Mouse (Mus musculus): Measurements from ENCODE around the gene Capn7. TPM values are rescaled to one million over a fixed set of nuclear protein-coding genes. Genes with fewer than 3 reads are reported as not detected.
A peak's percentile ranks its signal among the peaks of the same experiment; 100 is the strongest.

Capn7 gene
- total RNA-seq (2021), result 10 to 100 TPM; 39.4 to 42.1 TPM

DNA sequence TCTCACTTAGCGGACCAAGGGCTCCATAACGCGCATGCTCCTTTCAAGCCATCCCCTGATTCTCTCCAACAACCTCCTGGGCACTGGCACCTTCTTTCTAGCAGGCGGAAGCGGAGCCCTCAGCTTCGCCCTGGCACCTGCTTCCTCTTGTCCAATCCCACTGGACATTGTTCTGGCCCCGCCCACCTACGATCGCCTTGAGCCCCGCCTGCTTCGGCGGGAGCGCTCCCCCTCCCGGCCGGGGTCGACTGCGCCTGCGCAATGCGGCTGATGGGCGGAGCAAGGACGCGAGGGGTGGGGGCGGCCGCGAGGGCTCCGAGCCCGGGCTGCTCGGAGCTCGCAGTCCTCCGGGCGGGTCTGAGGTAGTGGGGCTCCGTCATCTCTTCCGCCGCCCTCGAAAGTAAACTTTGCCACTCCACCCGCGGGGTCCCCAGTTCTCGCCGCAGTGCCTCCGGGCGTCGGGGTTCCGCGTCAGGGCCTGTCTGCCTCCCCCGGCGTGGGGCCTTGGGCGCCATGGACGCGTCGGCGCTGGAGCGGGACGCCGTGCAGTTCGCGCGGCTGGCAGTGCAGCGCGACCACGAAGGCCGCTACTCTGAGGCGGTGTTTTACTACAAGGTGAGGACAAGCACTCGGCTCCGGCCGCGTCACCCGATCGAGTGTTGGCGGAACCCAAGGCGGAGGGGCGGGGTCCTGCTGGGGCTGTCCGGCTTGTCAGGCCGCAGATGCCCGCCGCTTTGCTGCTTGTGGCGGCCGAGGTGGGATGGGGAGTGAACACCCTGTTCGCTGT lies at the start of gene Capn7:
Gene Capn7 (plus strand): TSS at position 270 of the 787 bp plus-strand sequence.
- DNase-seq, result peak; percentile 96 to 98

DNA sequence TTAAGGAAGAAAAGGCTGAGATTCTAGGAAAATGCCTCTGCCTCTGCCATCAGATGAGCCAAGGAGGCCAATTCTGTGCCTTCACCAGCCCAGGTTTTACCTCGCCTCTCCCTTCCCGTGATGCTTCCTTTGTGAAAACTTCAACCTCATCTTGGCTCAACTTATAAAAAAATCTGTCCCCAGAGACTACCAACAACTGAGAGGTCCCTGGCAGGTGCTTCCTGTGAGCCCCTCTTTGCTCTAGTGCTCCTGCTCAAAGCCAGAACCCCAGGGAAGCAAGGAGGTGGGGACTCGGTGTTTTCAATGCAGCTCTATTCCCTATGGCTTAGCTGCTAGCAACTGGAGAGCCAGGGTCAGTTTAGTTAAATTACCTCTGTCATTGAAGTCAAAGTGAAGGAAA lies 23.2 kb upstream of the Capn7 start:
- DNase-seq, result no peak

DNA sequence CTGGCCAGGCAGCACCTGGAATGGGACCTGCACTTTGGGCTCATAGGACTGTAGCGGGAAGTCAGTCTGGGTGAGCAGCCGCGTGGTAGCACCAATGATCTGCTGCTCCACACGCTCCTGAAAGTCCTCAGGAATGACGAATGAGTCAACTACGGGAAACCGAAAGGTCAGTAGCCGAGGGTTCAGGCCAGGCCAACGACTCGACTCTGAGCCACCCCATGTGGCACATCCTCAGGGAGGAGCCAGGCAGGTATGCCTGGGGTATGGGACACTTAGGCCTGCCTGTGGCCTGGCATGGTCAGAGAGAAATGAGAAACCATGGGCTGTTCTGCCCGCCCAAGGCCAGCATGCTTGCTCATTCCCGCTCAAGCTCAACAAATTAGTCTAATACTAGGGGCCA lies 19.8 kb upstream of the Capn7 start:
- DNase-seq, result no peak

DNA sequence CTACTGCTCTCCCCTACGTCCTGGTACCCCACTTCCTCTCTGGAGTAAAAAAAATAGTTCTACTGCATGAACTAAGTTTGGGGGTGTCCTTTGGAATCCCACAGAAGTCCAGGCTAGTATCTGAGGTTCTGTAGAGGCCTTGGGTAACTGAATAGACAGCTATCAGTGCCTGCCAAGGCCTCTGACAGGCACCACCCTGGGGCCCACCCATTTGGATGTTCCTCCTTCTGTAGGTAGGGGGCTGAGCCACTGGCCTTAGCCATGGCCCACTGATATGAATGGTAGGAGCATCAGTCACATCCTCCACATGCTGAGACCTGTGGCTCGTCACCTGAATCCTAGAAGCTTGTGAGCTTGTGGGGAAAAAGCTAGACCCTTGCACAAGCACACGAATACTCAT lies 18.7 kb upstream of the Capn7 start:
- DNase-seq, result no peak

DNA sequence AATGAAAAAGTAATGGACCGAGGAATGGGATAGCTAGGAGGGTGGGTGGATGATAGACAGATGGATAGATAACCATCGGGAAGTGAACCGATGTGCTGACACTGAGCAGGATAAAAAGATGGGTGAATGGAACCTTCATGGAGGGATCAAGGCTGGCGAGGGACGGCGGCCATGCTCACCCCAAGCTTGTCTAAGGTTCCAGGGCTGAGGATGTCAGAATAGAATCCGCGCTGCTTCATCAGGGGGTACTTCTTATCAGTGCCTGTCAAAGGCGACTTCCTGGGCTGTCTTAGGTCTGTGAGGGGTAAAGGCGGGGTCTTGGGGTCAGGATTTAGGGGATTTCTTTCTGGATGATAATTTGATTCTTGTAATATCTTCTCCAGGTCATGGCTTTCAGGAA lies 16.9 kb upstream of the Capn7 start:
- no peak for DNase-seq

DNA sequence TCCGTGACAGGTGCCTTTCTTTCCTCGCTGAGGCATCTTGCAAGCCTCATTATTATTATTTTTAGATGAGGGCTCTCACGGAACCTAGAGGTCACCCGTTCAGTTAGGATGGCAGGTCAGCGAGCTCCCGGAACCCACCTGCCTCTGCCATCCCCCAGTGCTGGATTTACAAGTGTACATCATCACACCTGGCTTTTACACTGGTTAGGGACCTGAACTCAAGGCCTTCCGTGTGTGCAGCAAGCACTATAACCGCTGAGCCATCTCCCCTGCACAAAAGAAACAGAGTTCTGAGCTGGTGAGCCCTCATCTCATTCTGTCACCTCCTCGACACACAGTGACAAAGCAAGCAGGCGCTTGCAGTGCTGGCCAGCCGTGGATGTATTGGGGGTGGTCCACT lies 15.3 kb upstream of the Capn7 start:
- no peak for DNase-seq

DNA sequence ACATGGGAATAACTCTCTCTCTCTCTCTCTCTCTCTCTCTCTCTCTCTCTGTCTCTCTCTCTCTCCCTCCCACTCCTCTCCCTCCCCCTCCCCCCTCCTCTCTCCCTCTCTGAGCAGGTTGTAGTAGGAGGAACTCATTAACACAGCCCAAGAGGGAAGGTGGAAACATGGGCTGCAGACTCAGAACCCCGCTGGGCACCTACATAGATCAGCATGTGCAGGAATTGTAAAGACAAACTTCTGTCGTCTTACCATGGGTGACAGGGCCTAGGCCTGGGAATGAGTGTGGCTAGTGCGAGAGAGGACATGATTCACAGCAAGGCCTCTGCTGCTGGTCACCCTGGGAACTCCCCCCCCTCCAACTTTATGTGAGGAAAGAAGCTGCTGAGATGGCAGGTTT lies 14.2 kb upstream of the Capn7 start:
- no peak for DNase-seq

DNA sequence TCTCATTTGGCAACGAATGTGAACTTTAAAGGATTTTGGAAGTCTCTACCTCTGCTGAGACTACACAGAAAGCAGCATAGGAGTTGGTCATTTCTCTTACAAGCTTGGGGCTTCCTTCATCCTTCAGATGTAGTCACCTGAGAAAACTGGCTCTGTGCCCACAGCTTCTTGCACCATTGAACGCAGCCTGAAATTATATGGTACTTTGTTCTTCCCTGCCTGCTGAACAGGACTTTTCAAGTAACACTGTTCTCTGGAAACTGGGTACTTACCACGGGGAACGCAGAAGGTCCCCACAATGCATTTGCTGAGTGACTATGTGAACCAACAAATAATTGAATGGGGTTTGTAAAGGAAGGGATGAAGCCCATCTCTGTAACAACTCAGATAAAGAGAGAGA lies 13.2 kb upstream of the Capn7 start:
- no peak for DNase-seq

DNA sequence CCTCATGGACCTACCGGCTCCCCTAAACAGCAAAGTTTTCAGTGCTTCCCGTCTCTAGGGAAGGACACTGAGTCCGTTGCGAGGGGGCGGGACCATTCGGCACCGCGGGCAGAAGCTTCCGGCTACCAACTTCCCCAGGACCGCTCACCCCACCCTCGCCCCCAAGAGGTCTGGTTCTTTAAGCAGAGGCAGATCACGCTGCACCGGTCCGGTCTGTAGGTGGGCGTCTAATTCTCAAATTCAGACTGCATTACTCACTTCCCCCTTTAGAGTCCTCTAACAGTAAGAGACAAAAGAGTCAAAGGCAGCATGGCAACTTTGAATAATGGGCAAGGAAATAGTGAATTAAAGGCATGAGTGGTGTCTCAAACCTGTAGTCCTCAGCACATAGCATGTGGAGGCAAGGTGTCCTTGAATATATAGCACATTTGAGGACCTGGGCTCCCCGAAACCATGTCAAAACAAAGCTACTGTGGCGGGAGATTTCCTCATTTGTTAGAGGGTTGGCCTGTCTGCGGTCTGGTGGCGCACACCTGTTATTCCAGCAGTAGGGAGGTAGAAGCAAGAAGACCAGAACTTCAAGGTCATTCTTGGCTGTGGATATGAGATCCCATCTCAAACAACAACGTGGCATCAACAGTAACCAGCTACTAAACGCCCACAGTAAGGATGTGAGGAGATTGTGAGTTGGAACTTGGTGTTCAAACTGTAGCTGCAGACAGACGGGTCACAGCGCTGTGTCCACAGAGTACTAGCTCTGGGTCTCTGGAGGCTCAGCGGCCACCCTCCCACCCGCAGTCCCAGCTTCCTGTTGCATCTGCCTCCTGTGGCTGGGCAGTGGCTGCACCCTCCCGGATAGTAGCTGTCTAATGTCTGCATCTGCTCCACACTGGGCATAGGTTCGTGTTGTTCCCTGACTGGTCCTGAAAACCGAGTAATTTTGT lies 12.3 kb upstream of the Capn7 start, which contains the start of gene Dnah1:
Gene Dnah1 (minus strand): TSS at position 48 of the 944 bp plus-strand sequence.
- DNase-seq, result no peak

DNA sequence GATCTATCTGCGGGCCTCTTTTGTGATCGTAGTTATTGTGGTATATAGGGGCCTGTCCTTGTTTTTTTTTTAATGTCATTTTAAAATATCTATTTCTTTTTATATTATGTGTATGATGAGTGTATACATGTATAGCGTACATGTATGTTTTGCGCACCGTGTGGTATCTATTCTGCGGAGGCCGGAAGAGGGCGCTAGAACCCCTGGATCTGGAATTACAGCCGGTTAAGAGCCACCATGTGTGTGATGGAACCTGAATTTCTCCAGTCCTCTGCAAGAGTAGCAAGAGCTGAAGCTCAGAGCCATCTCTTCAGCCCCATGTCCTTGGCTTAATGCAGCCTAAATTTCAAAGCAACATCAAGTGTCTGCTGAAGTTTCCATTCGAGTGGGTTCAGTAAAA lies 11.6 kb upstream of the Capn7 start:
- no peak for DNase-seq

DNA sequence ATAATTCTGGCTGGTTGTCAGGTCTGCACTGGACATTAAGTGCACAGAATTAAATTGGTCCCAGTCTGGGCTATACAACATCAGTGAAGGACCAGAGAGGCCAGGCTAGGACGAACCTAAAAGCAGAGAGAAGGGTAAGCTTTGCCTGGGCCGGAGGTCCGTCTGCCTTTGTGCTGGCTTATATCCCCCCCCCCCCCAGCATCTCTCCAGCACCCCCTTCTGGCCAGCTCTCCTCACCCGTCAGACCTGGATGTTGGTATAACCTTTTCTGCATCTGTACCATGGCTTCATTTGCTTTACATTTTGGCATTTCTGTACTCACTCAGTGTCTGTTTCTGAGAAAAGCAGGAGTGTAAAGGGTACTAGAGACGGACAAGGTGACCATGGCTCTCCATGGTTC lies 10.9 kb upstream of the Capn7 start:
- DNase-seq, result no peak

DNA sequence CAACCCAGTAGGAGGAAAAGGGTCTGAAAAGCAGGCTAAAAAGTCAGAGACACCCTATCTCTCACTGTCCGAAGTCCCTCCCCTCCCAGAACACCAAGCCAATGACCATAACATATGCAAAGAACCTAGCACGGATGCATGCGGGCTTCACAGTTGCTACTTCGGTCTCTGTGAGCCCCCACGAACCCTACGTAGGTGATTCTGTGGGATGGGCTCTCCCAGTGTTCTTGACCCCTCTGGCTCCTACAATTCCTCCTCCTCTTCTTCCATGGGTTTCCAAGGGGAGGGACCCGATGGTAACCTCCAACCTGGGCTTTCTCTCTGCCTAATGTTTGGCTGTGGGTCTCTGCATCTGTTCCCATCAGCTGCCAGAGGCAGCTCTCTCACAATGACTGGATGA lies 9.7 kb upstream of the Capn7 start:
- DNase-seq, result no peak

DNA sequence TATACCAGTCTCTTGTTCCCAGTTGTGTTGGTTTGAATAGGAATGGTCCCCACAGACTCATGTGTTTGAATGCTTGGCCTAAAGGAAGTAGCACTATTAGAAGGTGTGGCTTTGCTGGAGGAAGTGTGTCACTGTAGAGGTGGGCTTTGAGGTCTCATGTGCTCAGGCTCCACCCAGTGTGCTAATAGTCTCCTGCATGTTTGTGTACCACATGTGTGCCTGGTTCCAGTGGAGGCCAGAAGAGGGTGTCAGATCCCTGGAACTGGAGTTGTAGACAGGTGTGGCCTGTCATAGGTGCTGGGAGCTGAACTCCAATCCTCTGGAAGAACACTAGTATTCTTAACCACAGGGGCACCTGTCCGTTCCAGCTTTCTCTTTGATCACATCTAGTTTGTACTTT lies 9.2 kb upstream of the Capn7 start:
- no peak for DNase-seq

DNA sequence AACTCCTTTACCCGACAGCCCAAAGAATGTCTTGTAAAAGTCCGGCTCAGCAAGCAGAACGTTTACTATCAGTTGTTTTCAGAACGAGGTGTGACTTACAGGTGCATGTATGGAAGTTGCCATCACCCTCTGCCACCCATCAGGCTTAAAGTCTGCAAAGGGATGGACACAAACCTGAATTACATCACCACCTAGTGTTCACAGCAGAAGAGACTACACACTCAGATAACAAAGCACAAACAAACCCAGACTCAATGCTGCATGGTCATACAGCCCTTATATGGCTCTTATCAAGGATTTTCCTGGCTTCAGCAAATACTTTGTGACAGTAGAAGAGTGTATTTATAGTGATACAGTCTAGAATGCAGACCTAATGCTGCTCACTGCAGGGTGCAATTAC lies 8.8 kb upstream of the Capn7 start:
- DNase-seq, result no peak

DNA sequence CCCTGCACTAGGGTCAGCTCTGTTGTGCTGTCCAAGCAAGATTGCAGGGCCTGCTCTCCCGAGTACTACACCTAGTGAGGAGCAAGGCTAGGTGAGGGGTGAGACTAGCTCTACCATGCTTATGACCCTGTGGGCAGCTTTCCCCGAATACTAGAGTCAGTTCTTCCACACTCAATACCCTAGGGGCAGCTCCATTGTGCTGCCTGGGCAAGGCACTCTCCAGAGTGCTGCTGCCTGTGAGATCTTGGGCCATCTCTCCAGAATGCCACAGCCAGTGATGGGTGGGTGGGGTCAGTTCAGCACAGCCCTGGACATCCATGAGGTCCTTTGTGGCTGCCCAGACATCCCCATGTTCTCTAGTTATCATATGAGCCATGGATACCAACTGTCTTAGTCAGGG lies 6.7 kb upstream of the Capn7 start:
- DNase-seq, result no peak

DNA sequence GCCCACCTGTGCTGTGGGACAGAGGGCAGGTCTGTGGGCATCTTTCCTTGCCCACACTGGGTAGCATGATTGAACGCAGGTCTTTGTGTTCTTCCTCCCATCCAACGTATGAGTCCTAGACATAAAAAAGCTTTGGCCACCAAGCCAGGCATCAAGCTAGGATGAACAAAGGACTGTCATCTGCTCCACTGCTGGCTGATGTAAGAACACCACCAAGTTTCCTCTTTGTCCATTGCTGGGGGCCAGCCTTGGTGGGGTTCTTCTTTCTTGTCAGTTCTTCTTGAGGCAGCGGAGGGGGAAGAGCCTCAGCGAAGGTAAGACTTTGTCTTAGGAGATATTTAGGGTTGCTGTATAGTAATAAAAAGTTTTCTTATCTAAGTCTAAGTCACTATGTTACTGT lies 5.5 kb upstream of the Capn7 start:
- no peak for DNase-seq

DNA sequence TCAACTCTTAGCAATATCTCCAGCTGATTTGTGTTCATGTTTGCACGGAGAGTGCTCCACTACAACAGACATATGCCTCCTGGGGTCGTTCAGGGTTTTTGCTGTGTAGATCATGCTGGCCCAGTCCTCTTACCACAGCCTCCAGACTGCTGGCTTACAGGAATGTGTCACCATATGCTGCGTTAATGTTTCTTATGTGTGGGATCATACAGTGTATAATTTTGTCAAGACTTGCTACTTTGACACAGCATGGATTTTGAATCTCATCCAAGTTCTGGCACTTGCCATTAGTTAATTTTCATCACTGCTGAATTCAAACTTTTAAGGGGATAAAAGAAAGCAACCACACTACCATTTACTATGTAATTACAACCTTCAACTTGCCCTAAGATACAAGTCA lies 673 bp upstream of the Capn7 start:
- DNase-seq, result no peak

DNA sequence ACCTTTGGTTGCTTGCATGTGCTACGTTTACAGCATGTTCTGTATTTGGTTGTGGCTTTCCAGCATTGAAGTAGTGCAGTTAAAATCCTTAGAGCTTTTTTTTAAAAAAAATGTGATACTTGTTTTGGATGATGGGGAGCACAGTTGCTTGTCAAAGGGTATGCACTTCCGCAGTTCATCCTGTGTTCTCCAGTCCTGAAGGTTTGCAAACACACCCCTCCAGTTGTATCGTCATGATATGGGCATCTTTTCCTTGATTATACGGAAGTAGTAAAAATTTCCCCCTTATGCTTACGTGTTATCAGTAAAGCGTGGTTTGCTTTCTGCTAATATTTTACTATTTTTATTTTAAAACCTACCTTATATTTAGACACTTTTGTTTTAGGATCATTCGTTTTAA lies 968 bp downstream of the Capn7 start:
- no peak for DNase-seq

DNA sequence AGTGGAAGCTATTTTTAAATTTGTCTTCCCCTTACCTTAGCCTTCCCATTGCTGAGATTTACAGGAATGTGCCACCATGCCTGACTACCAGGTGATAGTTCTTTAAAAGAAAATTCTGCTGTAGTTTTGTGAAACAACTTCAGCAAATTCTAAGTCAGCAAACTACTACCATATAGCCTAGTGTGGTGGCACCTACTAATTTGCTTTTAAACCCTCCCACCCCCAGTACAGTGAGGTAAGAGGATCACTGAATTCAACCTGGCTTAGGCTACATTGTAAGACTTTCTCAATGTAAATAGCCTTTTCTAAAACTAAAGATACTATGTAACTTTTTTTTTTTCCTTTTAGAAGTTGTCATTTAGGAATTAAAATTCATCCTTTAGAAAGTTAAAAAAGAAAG lies 1.5 kb downstream of the Capn7 start:
- no peak for DNase-seq

DNA sequence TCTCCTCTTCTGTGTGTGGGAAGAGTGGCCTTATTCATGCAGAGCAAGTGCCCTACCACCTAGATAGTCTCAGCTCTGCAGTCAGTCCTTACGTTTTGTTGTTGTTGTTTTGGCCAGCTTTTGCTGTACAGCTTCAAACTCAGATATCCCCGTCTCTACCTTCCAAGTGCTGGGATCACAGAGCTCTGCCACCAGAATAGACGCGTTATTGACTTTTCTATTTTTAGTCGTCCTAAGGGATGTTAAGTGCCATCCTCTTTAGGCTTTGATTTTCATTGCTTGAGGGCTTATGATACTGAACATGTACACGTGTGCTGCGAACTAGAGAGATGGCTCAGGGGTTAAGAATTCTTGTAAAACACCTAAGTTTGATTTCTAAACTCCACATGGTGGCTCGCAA lies 6.8 kb downstream of the Capn7 start:
- DNase-seq, result no peak

DNA sequence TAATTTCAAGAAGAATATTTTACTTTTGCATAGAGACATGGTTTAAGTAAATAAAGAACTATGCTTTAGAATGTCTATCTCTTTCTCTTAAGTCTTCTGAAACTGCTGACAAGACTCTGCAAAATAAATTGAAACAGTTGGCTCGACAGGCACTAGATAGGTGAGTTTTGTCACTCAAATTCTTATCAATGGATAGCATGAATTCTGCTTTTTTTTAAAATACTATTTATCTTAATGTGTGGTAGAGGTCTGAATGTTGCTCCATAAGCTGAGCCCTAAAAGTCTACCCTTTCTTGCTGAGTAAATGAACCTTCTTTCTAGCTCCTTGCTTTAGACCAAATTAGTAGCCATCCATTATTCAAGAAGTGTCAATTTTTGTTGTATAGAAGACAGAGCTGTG lies 8.9 kb downstream of the Capn7 start:
- no peak for DNase-seq

DNA sequence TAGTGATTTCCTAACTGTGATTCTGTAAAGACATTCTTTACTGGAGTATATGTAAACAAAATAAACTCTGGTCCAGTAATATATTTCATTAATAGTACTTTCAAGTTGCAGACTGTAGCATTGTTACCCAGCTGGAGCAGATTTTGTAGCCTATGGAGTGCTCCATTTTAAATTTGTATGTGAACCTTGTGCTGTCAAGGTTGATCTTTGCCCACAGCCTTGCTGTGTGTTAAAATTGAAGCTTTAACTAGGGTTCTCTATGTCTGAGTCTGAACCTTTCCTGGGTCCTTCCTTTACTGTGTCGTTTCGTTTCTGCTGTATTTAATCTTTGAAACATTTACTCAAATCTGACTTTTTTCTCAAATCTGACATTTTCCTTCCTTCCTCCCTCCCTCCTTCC lies 25.8 kb downstream of the Capn7 start:
- no peak for DNase-seq

DNA sequence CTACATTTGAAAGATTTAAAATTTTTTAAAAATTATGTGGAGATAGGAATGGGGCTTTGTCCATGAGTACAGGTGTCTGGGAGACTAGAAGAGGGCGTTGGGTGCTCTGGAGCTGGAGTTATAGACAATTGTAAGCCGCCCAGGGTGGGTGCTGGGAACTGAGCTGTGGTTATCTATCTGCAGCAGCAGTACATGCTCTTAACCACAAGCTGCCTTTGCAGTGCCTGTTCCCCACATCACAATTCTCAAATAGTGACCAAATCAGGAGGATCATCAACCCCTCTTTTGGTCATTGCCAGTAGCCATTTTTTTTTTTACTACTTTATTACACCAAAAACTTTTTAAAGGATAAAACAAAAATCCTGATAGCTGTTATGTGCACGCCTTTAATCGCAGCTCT lies 28.2 kb downstream of the Capn7 start:
- DNase-seq, result no peak

DNA sequence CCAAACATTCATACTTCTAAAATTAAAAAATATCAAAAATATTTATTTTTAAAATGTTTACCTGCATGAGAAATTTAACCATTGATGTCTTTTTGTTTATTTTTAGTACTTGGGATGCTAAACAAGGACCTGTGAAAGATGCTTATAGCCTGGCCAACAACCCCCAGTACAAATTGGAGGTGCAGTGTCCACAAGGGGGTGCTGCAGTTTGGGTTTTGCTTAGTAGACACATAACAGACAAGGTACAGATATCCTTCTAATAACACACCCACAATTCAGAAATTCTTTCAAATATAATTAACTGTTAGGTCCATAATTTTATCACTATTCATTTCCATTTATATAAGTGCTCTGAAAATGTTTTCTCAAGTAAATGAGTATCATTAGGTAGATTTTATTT lies 28.9 kb downstream of the Capn7 start:
- peak in 1 of 2 experiments; percentile 46 for DNase-seq

Data from layer of hippocampus, postnatal 36 days (tissue).